Mouse (Mus musculus) stomach, embryonic 14.5 days (tissue): ENCODE results near the gene Hist2h4. TPM values are rescaled to one million over a fixed set of nuclear protein-coding genes. Genes with fewer than 3 reads are reported as not detected.

Experiments
- ATAC-seq: fragments of 200-750 bp; cut with Nextera tagmentation; 2 replicates; pipeline ENCODE4 v1.8.0; 2017; ENCODE audit warnings: low read depth, moderate TSS enrichment; ENCODE audit not compliant: insufficient number of reproducible peaks, insufficient read depth, low FRiP score
- H3K27ac ChIP-seq: fragments of 300-500 bp; sonication (generic); 2 replicates; pipeline ENCODE4 v1.5.1; 2014; ENCODE audit warnings: mild to moderate bottlenecking, low read length, moderate library complexity, mixed read lengths
- H3K27me3 ChIP-seq: fragments of 300-500 bp; sonication (generic); 2 replicates; pipeline ENCODE4 v1.6.1; 2014; ENCODE audit warnings: low read length, control low read depth, mixed read lengths; ENCODE audit not compliant: control insufficient read depth, insufficient read depth
- H3K36me3 ChIP-seq: fragments of 300-500 bp; sonication (generic); 2 replicates; pipeline ENCODE4 v1.6.1; 2014; ENCODE audit warnings: mild to moderate bottlenecking, control low read depth, low read length, moderate library complexity, mixed read lengths; ENCODE audit not compliant: control insufficient read depth, insufficient read depth
- H3K4me1 ChIP-seq: fragments of 300-500 bp; sonication (generic); 2 replicates; pipeline ENCODE4 v1.6.1; 2014; ENCODE audit warnings: low read length, control low read depth, mixed read lengths; ENCODE audit not compliant: control insufficient read depth, insufficient read depth
- H3K4me2 ChIP-seq: fragments of 300-500 bp; sonication (generic); replicated peaks from 2 replicates; pipeline ENCODE4 v1.6.1; 2014; ENCODE audit warnings: low read depth, low read length, control low read depth
- H3K4me3 ChIP-seq: fragments of 300-500 bp; sonication (generic); 2 replicates; pipeline ENCODE4 v1.5.1; 2014; ENCODE audit warnings: low read depth, low read length, control low read depth
- H3K9ac ChIP-seq: fragments of 300-500 bp; sonication (generic); replicated peaks from 2 replicates; pipeline ENCODE4 v1.6.1; 2014; ENCODE audit warnings: low read depth, mild to moderate bottlenecking, control low read depth, low read length, moderate library complexity, mixed read lengths
- H3K9me3 ChIP-seq: fragments of 300-500 bp; sonication (generic); 2 replicates; pipeline ENCODE4 v1.6.1; 2016; ENCODE audit warnings: low read depth, low read length, control low read depth; ENCODE audit not compliant: control insufficient read depth
- WGBS: fragments of 180-500 bp; shearing (Covaris S2); extraction: QIAGEN DNeasy Blood & Tissue Kit; methylation state at CpG from one replicate; pipeline ENCODE4 v1.1.7; 2014; 5-methylcytosine and 5-hydroxymethylcytosine counted together
- polyA plus RNA-seq: library from polyadenylated mRNA; unstranded; fragments of >200 nt; fragmentation: Nextera tagmentation; extraction: Ambion mirVana; gene quantifications from 2 replicates; pipeline ENCODE4 v1.2.1, GENCODE M21; 2014

The Hist2h4 gene
- polyA plus RNA-seq, 1 experiment from 2014 or later, result 15.0 TPM

- Histone ChIP-seq H3K9ac (peak overlapping the region; percentile 65), H3K4me2 (peak overlapping the region; percentile 59), H3K27me3 (no peaks in the 10 kb centered on the region), H3K4me1 (peaks cover 9% of the 10 kb centered on the region), H3K36me3 (no peaks in the 10 kb centered on the region), H3K4me3 (peak overlapping the region; percentile 32), H3K27ac (peak overlapping the region; percentile 59), H3K9me3 (no peaks in the 10 kb centered on the region)
- ATAC-seq, result no peak
- WGBS, result 1% methylated on average over 12 of the region's 12 CpGs
Measured at GRCm38 (mm10) chr3:96237904-96238511, 25.1 kb downstream of the Hist2h4 start.

GRCm38 (mm10) chr3:96237335-96237903 lies 25.7 kb downstream of the Hist2h4 start:
- Histone ChIP-seq H3K4me2 (peak overlapping the region; percentile 59), H3K27ac (peak overlapping the region; percentile 59), H3K4me3 (peak overlapping the region; percentile 32), H3K9me3 (no peaks in the 10 kb centered on the region), H3K27me3 (no peaks in the 10 kb centered on the region), H3K4me1 (peaks cover 9% of the 10 kb centered on the region), H3K9ac (peak overlapping the region; percentile 65), H3K36me3 (no peaks in the 10 kb centered on the region)
- no peak for ATAC-seq
- 16% methylated on average over 7 of the region's 7 CpGs for WGBS

GRCm38 (mm10) chr3:96236834-96237334 lies 26.2 kb downstream of the Hist2h4 start:
- H3K9me3 ChIP-seq, result no peaks in the 10 kb centered on the region
- H3K27me3 ChIP-seq, result no peaks in the 10 kb centered on the region
- H3K4me2 ChIP-seq, result peak overlapping the region; percentile 59
- 68% methylated on average over 4 of the region's 4 CpGs for WGBS
- no peaks in the 10 kb centered on the region for H3K36me3 ChIP-seq
- peak overlapping the region; percentile 32 for H3K4me3 ChIP-seq
- peak overlapping the region; percentile 65; the same call in 1 of the 2 replicates for H3K9ac ChIP-seq
- no peak for ATAC-seq
- peak overlapping the region; percentile 59; the same call in 1 of the 2 replicates for H3K27ac ChIP-seq
- H3K4me1 ChIP-seq, result peaks cover 9% of the 10 kb centered on the region

DNA sequence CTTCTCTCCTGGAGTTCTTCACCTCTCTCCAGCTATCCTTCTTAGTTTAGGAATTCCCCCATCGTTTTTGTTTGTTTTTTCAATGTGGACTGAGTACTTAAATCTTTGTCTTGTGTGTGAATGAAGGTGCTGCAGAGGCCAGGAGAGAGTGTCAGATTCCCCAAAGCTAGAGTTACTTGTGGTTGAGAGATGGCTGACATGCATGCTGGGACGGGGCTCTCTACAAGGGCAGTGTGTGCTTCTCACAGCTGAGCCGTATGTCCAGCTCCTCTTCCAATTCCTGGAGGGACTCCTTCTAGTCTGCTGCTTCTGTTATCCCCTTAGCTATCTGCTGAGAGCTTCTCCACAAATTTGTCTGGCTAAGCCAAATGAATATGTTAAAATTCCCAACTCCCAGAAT lies 27.3 kb downstream of the Hist2h4 start:
- no peak for ATAC-seq
- H3K27ac ChIP-seq, result no peak overlapping the region

GRCm38 (mm10) chr3:96234914-96235313 lies 28.2 kb downstream of the Hist2h4 start:
- Histone ChIP-seq H3K4me1 (peaks cover 9% of the 10 kb centered on the region), H3K9ac (no peak overlapping the region), H3K9me3 (no peaks in the 10 kb centered on the region), H3K4me3 (no peak overlapping the region), H3K4me2 (no peak overlapping the region), H3K27me3 (no peaks in the 10 kb centered on the region), H3K27ac (no peak overlapping the region), H3K36me3 (no peaks in the 10 kb centered on the region)
- no peak for ATAC-seq
- WGBS, result 85% methylated on average over 2 of the region's 2 CpGs

More for the DNA sequence above, 27.3 kb downstream of the Hist2h4 start:
- H3K36me3 ChIP-seq, result no peaks in the 10 kb centered on the region
- H3K9ac ChIP-seq, result no peak overlapping the region
- no peak overlapping the region for H3K4me2 ChIP-seq
- no peaks in the 10 kb centered on the region for H3K9me3 ChIP-seq
- no peak overlapping the region for H3K4me3 ChIP-seq
- H3K27me3 ChIP-seq, result no peaks in the 10 kb centered on the region
- H3K4me1 ChIP-seq, result peaks cover 9% of the 10 kb centered on the region
- WGBS, result 43% methylated on average over 3 of the region's 3 CpGs

- H3K27me3 ChIP-seq, result no peaks in the 10 kb centered on the region
- H3K27ac ChIP-seq, result no peak overlapping the region
- no peaks in the 10 kb centered on the region for H3K36me3 ChIP-seq
- peaks cover 3% of the 10 kb centered on the region; the same call in 1 of the 2 replicates for H3K4me1 ChIP-seq
- H3K4me3 ChIP-seq, result no peak overlapping the region
- no peak overlapping the region for H3K4me2 ChIP-seq
- WGBS, result 69% methylated on average over 2 of the region's 2 CpGs
- H3K9me3 ChIP-seq, result no peaks in the 10 kb centered on the region
- no peak overlapping the region for H3K9ac ChIP-seq
- no peak for ATAC-seq
Measured at GRCm38 (mm10) chr3:96231758-96232120, 31.4 kb downstream of the Hist2h4 start.

GRCm38 (mm10) chr3:96230910-96231757 lies 32.0 kb downstream of the Hist2h4 start:
- Histone ChIP-seq H3K9ac (no peak overlapping the region), H3K27me3 (no peaks in the 10 kb centered on the region), H3K36me3 (no peaks in the 10 kb centered on the region), H3K4me1 (no peaks in the 10 kb centered on the region), H3K4me3 (no peak overlapping the region), H3K27ac (no peak overlapping the region), H3K4me2 (no peak overlapping the region), H3K9me3 (no peaks in the 10 kb centered on the region)
- no peak for ATAC-seq
- WGBS, result 70% methylated on average over 4 of the region's 4 CpGs

DNA sequence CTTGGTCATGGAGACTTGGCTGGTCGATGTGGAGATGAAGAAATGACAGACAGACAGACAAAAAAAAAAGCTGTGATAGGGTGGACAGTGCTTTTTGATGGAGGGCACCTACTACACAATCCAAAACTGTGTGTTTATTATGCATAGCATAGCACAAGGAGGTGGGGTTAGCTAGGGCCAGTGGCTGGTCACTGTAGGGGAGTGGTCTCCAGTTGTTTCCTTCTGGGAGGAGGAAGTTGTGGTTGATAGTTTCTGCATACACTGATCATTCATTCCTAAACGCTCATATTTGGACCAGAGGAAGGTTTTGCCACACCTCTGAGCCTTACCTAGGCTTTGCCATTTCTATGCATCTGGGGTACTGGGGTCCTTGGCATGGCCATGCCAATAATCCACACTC lies 32.7 kb downstream of the Hist2h4 start:
- H3K9ac ChIP-seq, result no peak overlapping the region
- WGBS, result 78% methylated on average over 2 of the region's 2 CpGs
- no peak for ATAC-seq

More for the DNA sequence above, 32.7 kb downstream of the Hist2h4 start:
- Histone ChIP-seq H3K9me3 (no peaks in the 10 kb centered on the region), H3K36me3 (no peaks in the 10 kb centered on the region), H3K4me1 (no peaks in the 10 kb centered on the region), H3K27me3 (no peaks in the 10 kb centered on the region), H3K4me3 (no peak overlapping the region), H3K27ac (no peak overlapping the region), H3K4me2 (no peak overlapping the region)
